In the genomic region with DNA sequence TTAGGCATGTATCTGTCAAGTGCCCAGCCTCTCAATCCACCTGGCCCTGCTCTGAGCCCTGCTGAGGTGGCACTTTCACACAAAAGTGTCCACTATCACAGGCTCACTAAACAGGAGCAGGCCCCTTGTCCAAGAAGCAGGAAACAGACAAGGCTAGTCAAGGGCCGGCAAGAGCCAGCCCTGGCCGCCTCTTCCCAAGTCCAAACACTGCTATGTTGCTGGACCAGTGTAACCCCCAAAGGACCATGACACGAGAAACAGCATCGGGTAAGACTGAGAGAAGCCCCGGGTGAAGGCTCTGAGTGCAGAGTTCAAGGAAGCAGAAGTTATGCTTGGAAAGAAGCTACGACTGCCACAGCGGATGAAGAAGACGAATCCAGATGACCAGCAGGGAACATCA, we compare ENCODE assay signal across 25 mouse cellular contexts.
"Had no signal": no experiment of that assay in that cellular context is flagged by ENCODE, and none has a peak within 500 bp of the region (broad histone marks: within the 10 kb centered on the region; RNA-seq: fewer than 3 reads in every experiment).

No protein-coding gene starts in this region.

- H3K4me3 ChIP-seq: embryonic facial prominence, embryonic 10.5 days; embryonic facial prominence, embryonic 12.5 days; embryonic facial prominence, embryonic 13.5 days; embryonic facial prominence, embryonic 15.5 days; erythroblast, embryonic 14.5 days; forebrain, embryonic 10.5 days; forebrain, embryonic 12.5 days; forebrain, embryonic 13.5 days; forebrain, embryonic 15.5 days; heart, adult 2 months; heart, embryonic 10.5 days had no signal

- DNase-seq: cerebellum, adult 2 months; cerebellum, adult 8-10 months; cerebellum, adult 9-10 months; cerebellum, adult 9-11 months; cerebellum, postnatal 10 days; cerebellum, postnatal 14 days; cerebellum, postnatal 25 days; cerebellum, postnatal 36 days; embryo, embryonic 11 days; forebrain, postnatal 0 days; gastrocnemius, postnatal 10 days; gastrocnemius, postnatal 25 days; gastrocnemius, postnatal 36 days; heart, adult 18-20 months; heart, adult 2 months had no signal

- H3K27ac ChIP-seq: embryonic facial prominence, embryonic 10.5 days; embryonic facial prominence, embryonic 12.5 days; embryonic facial prominence, embryonic 13.5 days; embryonic facial prominence, embryonic 15.5 days; forebrain, embryonic 10.5 days; forebrain, embryonic 12.5 days; forebrain, embryonic 13.5 days; forebrain, embryonic 15.5 days; heart, adult 2 months; heart, embryonic 10.5 days had no signal
